Mouse (Mus musculus) midbrain, embryonic 15.5 days (tissue): Measurements from ENCODE around the gene Dusp28. TPM values are rescaled to one million over a fixed set of nuclear protein-coding genes. Genes with fewer than 3 reads are reported as not detected.

Experiments used
- ATAC-seq: fragments of 200-750 bp; cut with Nextera tagmentation; replicated peaks from 2 replicates; pipeline ENCODE4 v1.8.0; 2017; ENCODE audit warnings: moderate TSS enrichment
- H3K27ac ChIP-seq: fragments of 300-500 bp; sonication (generic); 2 replicates; pipeline ENCODE4 v1.5.1; 2015; ENCODE audit warnings: mild to moderate bottlenecking, inconsistent platforms
- H3K27me3 ChIP-seq: fragments of 300-500 bp; sonication (generic); replicated peaks from 2 replicates; pipeline ENCODE4 v1.6.1; 2015; ENCODE audit warnings: inconsistent platforms
- H3K36me3 ChIP-seq: fragments of 300-500 bp; sonication (generic); replicated peaks from 2 replicates; pipeline ENCODE4 v1.6.1; 2015; ENCODE audit warnings: inconsistent platforms
- H3K4me1 ChIP-seq: fragments of 300-500 bp; sonication (generic); 2 replicates; pipeline ENCODE4 v1.6.1; 2015; ENCODE audit warnings: inconsistent platforms
- H3K4me2 ChIP-seq: fragments of 300-500 bp; sonication (generic); 2 replicates; pipeline ENCODE4 v1.6.1; 2015; ENCODE audit warnings: inconsistent platforms, mild to moderate bottlenecking, moderate library complexity
- H3K4me3 ChIP-seq: fragments of 300-500 bp; sonication (generic); 2 replicates; pipeline ENCODE4 v1.5.1; 2015; ENCODE audit warnings: mild to moderate bottlenecking, inconsistent platforms
- H3K9ac ChIP-seq: fragments of 300-500 bp; sonication (generic); 2 replicates; pipeline ENCODE4 v1.6.1; 2015; ENCODE audit warnings: mild to moderate bottlenecking, inconsistent platforms
- H3K9me3 ChIP-seq: fragments of 300-500 bp; sonication (generic); 2 replicates; pipeline ENCODE4 v1.6.1; 2016; ENCODE audit warnings: inconsistent platforms
- WGBS: fragments of 180-500 bp; shearing (Covaris S2); methylation state at CpG from one replicate; pipeline ENCODE4 v1.1.7; 2015; ENCODE audit warnings: mixed read lengths; 5-methylcytosine and 5-hydroxymethylcytosine counted together
- polyA plus RNA-seq: library from polyadenylated mRNA; unstranded; fragments of >200 nt; fragmentation: Nextera tagmentation; extraction: Ambion mirVana; gene quantifications from 2 replicates; pipeline ENCODE4 v1.2.1, GENCODE M21; 2015

Gene Dusp28
- polyA plus RNA-seq, 1 experiment from 2014 or later, result 15.7 TPM

- Histone ChIP-seq H3K27me3 (no peaks in the 10 kb centered on the region), H3K4me2 (peak overlapping the region; percentile 92), H3K36me3 (peaks cover 9% of the 10 kb centered on the region), H3K9me3 (no peaks in the 10 kb centered on the region), H3K27ac (peak overlapping the region; percentile 94), H3K4me1 (peaks cover 59% of the 10 kb centered on the region), H3K9ac (peak overlapping the region; percentile 88), H3K4me3 (peak overlapping the region; percentile 63)
- under 1% methylated on average over 54 of the region's 85 CpGs for WGBS
- ATAC-seq, result peak; percentile 28
Observed at GRCm38 (mm10) chr1:92910925-92911720, 4.3 kb downstream of the Dusp28 start.

GRCm38 (mm10) chr1:92911721-92912138 lies 4.9 kb downstream of the Dusp28 start:
- H3K9me3 ChIP-seq, result no peaks in the 10 kb centered on the region
- H3K27ac ChIP-seq, result peak overlapping the region; percentile 94
- H3K36me3 ChIP-seq, result peaks cover 15% of the 10 kb centered on the region
- H3K27me3 ChIP-seq, result no peaks in the 10 kb centered on the region
- peaks cover 55% of the 10 kb centered on the region for H3K4me1 ChIP-seq
- H3K4me3 ChIP-seq, result peak overlapping the region; percentile 63
- peak overlapping the region; percentile 88 for H3K9ac ChIP-seq
- ATAC-seq, result no peak
- peak overlapping the region; percentile 92 for H3K4me2 ChIP-seq
- 40% methylated on average over 8 of the region's 8 CpGs for WGBS

GRCm38 (mm10) chr1:92912286-92912685 lies 5.5 kb downstream of the Dusp28 start:
- ATAC-seq, result no peak
- peaks cover 55% of the 10 kb centered on the region for H3K4me1 ChIP-seq
- 52% methylated on average over 1 of the region's 1 CpGs for whole genome bisulfite sequencing

GRCm38 (mm10) chr1:92914239-92914638 lies 7.5 kb downstream of the Dusp28 start:
- H3K27me3 ChIP-seq, result no peaks in the 10 kb centered on the region
- no peak overlapping the region for H3K9ac ChIP-seq
- H3K4me2 ChIP-seq, result no peak overlapping the region
- H3K4me3 ChIP-seq, result no peak overlapping the region
- ATAC-seq, result no peak
- H3K4me1 ChIP-seq, result peaks cover 40% of the 10 kb centered on the region
- H3K9me3 ChIP-seq, result no peaks in the 10 kb centered on the region
- WGBS, result 89% methylated on average over 4 of the region's 4 CpGs
- H3K27ac ChIP-seq, result no peak overlapping the region
- peaks cover 33% of the 10 kb centered on the region for H3K36me3 ChIP-seq

More at GRCm38 (mm10) chr1:92912286-92912685, 5.5 kb downstream of the Dusp28 start:
- Histone ChIP-seq H3K9me3 (no peaks in the 10 kb centered on the region), H3K36me3 (peaks cover 18% of the 10 kb centered on the region), H3K4me2 (peak overlapping the region; percentile 92), H3K9ac (peak overlapping the region; percentile 88), H3K27me3 (no peaks in the 10 kb centered on the region), H3K27ac (0 out of 2 replicates have a peak overlapping the region, but pooled peaks have one; percentile 94), H3K4me3 (peak overlapping the region; percentile 63)

- Histone ChIP-seq H3K4me3 (no peak overlapping the region), H3K4me2 (no peak overlapping the region), H3K27ac (no peak overlapping the region), H3K9me3 (no peaks in the 10 kb centered on the region), H3K27me3 (no peaks in the 10 kb centered on the region), H3K36me3 (peaks cover 40% of the 10 kb centered on the region), H3K9ac (no peak overlapping the region), H3K4me1 (peaks cover 32% of the 10 kb centered on the region)
- WGBS, result 96% methylated on average over 11 of the region's 11 CpGs
- ATAC-seq, result no peak
Observed at GRCm38 (mm10) chr1:92914993-92915392, 8.2 kb downstream of the Dusp28 start.

GRCm38 (mm10) chr1:92916725-92917124 lies 9.9 kb downstream of the Dusp28 start:
- peaks cover 24% of the 10 kb centered on the region for H3K4me1 ChIP-seq
- H3K36me3 ChIP-seq, result peaks cover 50% of the 10 kb centered on the region
- no peak overlapping the region for H3K4me3 ChIP-seq
- WGBS, result 96% methylated on average over 9 of the region's 9 CpGs
- ATAC-seq, result no peak
- H3K9me3 ChIP-seq, result no peaks in the 10 kb centered on the region
- no peak overlapping the region for H3K27ac ChIP-seq
- no peak overlapping the region for H3K4me2 ChIP-seq
- H3K9ac ChIP-seq, result no peak overlapping the region
- H3K27me3 ChIP-seq, result no peaks in the 10 kb centered on the region

- H3K4me2 ChIP-seq, result no peak overlapping the region
- ATAC-seq, result no peak
- no peak overlapping the region for H3K9ac ChIP-seq
- H3K27me3 ChIP-seq, result no peaks in the 10 kb centered on the region
- 97% methylated on average over 11 of the region's 11 CpGs for WGBS
- H3K36me3 ChIP-seq, result peaks cover 47% of the 10 kb centered on the region
- H3K9me3 ChIP-seq, result no peaks in the 10 kb centered on the region
- H3K27ac ChIP-seq, result no peak overlapping the region
- no peak overlapping the region for H3K4me3 ChIP-seq
- H3K4me1 ChIP-seq, result peaks cover 2% of the 10 kb centered on the region; the same call in 1 of the 2 replicates
Observed at GRCm38 (mm10) chr1:92919151-92919550, 12.4 kb downstream of the Dusp28 start.

GRCm38 (mm10) chr1:92919775-92920174 lies 13.0 kb downstream of the Dusp28 start:
- Histone ChIP-seq H3K9me3 (no peaks in the 10 kb centered on the region), H3K36me3 (peaks cover 47% of the 10 kb centered on the region), H3K27me3 (no peaks in the 10 kb centered on the region), H3K9ac (no peak overlapping the region), H3K4me2 (no peak overlapping the region), H3K4me3 (no peak overlapping the region), H3K27ac (no peak overlapping the region), H3K4me1 (no peaks in the 10 kb centered on the region)
- no peak for ATAC-seq
- 84% methylated on average over 12 of the region's 12 CpGs for WGBS

GRCm38 (mm10) chr1:92920474-92921200 lies 13.9 kb downstream of the Dusp28 start:
- 83% methylated on average over 7 of the region's 7 CpGs for WGBS
- Histone ChIP-seq H3K4me3 (no peak overlapping the region), H3K9me3 (no peaks in the 10 kb centered on the region), H3K4me1 (no peaks in the 10 kb centered on the region), H3K27me3 (no peaks in the 10 kb centered on the region), H3K9ac (no peak overlapping the region), H3K4me2 (no peak overlapping the region), H3K27ac (no peak overlapping the region), H3K36me3 (peaks cover 46% of the 10 kb centered on the region)
- ATAC-seq, result no peak

- Histone ChIP-seq H3K4me1 (no peaks in the 10 kb centered on the region), H3K9me3 (no peaks in the 10 kb centered on the region), H3K36me3 (peaks cover 38% of the 10 kb centered on the region), H3K27ac (no peak overlapping the region), H3K9ac (no peak overlapping the region), H3K4me3 (no peak overlapping the region), H3K27me3 (0 out of 2 replicates have a peak, but pooled peaks cover 3% of the 10 kb centered on the region), H3K4me2 (no peak overlapping the region)
- 96% methylated on average over 4 of the region's 4 CpGs for WGBS
- no peak for ATAC-seq
Observed at GRCm38 (mm10) chr1:92921496-92921895, 14.7 kb downstream of the Dusp28 start.

- ATAC-seq, result no peak
- H3K36me3 ChIP-seq, result no peaks in the 10 kb centered on the region
- H3K9me3 ChIP-seq, result no peaks in the 10 kb centered on the region
- H3K9ac ChIP-seq, result no peak overlapping the region
- peaks cover 12% of the 10 kb centered on the region for H3K4me1 ChIP-seq
- no peak overlapping the region for H3K27ac ChIP-seq
- WGBS, result 34% methylated on average over 1 of the region's 1 CpGs
- H3K27me3 ChIP-seq, result peaks cover 7% of the 10 kb centered on the region; the same call in 1 of the 2 replicates
- no peak overlapping the region for H3K4me3 ChIP-seq
- H3K4me2 ChIP-seq, result no peak overlapping the region
Observed at GRCm38 (mm10) chr1:92930171-92930706, 23.5 kb downstream of the Dusp28 start.

- H3K4me2 ChIP-seq, result peak overlapping the region; percentile 79
- no peaks in the 10 kb centered on the region for H3K9me3 ChIP-seq
- peak overlapping the region; percentile 88 for H3K9ac ChIP-seq
- no peak for ATAC-seq
- H3K27ac ChIP-seq, result peak overlapping the region; percentile 99
- H3K4me1 ChIP-seq, result peaks cover 36% of the 10 kb centered on the region
- WGBS, result 78% methylated on average over 4 of the region's 4 CpGs
- peaks cover 9% of the 10 kb centered on the region; the same call in 1 of the 2 replicates for H3K36me3 ChIP-seq
- H3K27me3 ChIP-seq, result peaks cover 4% of the 10 kb centered on the region; the same call in 1 of the 2 replicates
- H3K4me3 ChIP-seq, result peak overlapping the region; percentile 86
Observed at GRCm38 (mm10) chr1:92933611-92934010, 26.8 kb downstream of the Dusp28 start.
